Mouse (Mus musculus): ENCODE data around the gene Nell2.
"Not testable (repeated sequence)": the region's sequence is repeated elsewhere in the genome, so short reads cannot be mapped to it uniquely, and the experiment has no call there.

Gene Nell2

DNA sequence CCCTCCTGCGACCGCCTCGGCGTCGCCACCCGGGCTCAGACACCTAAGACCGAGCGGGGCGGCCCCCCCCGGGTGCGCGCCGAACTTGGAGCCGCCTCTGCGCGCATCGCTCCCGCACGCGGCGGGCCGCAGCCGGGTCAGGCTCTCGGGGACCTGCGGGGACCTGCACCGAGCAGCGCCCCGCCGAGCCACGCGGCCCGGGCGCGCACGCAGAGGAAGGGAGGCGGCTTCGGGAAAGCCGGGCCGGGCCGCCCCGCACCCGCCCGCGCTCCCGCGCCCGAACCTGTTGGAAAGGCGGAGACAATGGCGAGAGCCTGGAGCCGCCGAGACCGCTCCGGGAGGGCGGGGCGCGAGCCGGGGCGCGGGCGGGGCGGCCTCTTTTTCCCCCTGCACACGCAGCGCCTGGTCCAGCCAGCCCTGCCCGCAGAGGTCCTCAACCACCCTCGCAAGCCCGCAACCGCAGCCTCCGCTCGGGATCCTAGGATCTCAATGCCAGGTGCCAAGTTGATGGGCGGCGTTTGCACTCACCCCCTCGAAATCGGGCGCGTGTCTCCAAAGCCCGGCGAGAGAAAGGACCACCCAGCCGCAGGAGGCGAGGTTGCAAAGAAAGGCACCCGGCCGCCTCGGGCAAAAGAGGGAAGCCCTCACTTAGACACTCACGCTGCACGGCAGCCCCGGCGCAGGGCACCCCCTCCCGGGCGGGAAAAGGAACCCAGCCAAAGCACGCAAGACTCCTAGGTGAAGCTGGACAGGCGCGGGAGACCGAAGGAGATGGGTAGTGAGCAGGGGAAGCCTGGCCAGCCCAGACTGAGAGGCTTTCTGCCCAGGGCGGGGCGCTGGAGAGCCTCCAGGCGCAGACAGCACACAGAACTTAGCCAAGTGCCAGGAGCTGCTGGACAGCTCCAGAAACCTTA lies at the start of gene Nell2:
Gene Nell2 (minus strand): TSS at position 612 of the 914 bp plus-strand sequence.
- no peak for DNase-seq (ENCODE audit: low spot score)

DNA sequence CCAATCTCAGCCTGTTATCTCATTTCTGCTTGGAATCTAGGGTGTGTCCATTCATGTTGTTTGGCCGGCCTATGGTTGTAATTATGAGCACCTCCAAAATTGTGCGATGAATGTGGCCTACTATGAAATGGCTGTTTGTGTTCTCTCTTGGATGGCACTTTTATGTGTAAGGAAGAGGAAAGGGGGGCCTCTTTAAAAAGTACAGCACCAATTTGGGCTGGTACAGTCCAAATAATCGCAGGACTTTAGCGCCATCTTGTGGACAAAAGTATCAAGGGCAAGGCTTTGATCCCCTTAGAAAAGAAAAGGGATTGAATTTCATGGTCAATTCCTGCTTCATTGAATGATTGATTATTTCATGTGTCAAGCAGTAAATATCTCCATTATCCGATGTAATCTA lies 46.3 kb upstream of the Nell2 start:
- peak; percentile 73 for DNase-seq (ENCODE audit: low spot score)

DNA sequence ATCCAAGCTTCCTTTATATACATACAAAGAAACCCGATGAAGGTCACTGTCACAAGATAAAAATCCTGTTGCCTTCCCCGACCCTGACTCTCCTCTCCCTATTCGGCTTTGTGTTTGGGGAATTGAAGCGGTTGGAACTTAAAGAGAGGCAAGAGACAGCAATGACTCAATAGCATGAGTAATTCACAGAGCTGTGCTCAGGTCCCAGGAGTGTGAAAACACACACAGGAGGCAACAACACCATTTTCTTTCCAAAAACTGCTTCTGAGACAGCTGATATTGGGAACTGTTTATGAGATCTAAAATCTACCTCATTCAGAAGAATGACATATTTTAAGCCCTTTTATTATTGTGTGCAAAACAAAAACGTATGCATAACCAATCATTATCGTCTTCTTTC lies 41.2 kb upstream of the Nell2 start:
- no peak for DNase-seq (ENCODE audit: low spot score)

DNA sequence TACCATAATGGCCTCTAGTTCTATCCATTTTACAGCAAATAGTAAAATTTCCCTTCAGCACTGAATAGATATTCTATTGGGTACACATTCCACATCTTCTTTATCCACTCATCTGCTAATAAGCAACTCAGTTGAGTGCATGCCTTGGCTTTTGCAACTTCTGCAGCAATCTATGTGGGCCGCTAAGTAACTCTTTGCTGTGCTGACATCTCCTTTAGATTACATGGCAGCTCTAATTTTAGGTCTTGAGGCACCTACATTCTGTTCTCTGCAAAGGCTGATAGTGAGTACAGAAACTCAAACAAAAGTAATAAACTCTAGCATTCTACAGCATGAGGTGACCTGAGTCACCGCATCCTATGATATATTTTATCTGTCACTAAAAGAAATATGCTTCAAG lies 36.8 kb upstream of the Nell2 start:
- no peak for DNase-seq (ENCODE audit: low spot score)

DNA sequence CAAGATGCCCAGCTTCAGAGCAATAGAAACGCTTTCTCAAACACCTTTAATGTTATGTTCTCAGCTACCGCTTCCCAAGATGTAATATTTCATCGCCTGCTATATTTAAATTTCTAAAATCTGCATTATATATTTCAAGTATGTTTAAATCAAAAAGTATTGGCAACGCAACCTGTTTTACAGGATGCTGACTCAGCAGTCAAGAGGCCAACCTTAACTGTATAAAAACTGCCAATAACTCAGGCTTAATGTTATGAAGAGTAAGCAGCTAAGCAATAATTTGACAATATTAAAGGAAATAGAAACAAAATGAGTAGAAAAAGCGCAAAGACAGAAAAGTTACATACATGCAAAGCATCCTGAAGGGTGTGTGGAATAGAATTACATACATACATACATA lies 32.9 kb upstream of the Nell2 start:
- no peak for DNase-seq (ENCODE audit: low spot score)

DNA sequence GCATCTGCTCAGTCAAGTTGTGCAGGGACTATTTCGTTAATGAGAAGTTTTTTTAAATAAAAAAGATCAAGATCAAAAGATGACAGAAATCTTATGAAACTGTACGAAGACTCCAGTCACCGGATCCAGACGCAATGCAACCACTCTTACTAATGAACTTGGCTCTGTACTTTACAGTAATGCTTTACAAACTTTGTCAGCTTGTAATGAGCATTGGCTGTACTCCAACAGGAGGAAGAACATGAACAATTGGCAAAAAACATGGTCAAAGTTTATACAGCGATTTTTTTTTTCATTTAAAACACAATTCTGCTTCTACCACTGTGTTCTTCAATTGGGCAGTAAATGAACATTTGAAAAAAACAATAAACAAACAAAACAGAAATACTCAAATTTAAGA lies 21.7 kb upstream of the Nell2 start:
- DNase-seq (ENCODE audit: low spot score), result no peak

DNA sequence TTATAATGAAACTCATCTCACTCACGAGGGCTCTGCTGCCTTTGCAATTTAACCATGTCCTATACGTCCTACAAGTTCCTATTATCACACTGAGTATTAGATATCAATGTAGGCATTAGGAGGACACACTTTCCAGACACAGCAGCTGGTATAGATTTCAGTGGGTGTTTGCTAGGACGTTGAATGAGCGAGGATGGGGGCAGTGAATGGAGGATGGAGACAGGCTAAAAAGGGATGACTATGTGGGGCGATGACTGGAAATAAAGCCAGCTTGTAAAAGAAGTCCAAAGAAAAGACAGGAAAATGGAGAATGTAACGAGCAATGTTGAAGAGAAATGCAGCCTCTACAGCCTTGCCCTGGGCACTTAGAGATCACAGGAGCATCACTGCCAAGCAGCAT lies 14.3 kb upstream of the Nell2 start:
- no peak for DNase-seq (ENCODE audit: low spot score)

DNA sequence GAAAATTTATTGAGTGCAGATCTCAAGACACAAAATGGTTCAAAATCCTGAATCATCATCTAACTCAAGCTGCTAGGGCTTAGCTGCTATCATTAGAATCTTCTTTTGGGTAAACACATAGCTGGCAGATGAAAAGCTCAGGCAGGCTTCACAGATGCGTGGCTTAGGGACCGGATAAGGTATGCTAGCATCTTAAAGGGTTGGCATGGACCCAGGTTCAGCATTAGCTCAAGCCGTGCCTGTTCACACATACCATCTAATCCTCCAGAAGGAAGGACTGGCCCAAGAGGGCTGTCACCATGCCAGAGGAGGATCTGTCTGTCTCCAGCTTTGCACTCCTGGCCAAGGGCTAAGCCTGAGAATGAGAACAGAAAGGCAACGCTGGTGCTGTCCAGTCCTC lies 8.4 kb upstream of the Nell2 start:
- no peak for DNase-seq (ENCODE audit: low spot score)

DNA sequence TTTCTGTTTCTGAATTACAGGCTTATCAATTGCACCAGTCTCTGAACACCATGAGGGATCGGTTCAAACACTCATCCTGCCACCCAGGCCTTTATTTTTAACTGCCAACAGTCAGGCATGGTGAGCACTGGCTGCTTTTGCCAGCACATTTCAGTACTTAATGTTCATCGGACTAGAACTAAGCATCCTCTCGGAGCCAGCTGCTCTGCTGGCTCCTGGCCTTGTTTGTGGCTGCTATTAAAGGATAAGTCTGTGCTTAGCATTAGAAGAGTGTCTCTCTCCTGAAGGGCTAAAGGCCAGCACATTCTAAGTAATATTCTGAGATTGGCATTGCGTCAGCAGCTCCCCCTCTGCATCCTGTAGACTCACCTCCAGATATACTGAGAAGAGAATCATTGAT lies 7.9 kb upstream of the Nell2 start:
- DNase-seq (ENCODE audit: low spot score), result no peak

DNA sequence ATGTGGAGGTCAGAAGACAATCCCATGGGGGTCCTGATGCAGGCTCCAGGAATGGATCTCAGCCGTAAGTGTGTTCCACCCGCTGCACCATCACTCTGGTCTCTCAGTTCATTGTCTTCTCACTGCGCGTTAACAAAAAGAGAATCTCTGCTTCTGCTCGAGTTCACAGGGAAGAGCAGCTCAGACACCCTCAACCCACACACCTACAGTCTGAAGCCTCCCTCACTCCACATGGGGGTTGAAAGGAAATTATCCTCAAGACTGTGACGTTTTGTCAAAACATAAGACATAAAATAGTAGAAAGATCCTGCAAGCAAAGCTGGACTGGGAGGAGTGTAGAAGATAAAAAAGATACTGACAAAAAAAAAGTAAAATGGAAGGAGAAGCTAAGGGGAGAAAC lies 6.3 kb upstream of the Nell2 start:
- no peak for DNase-seq (ENCODE audit: low spot score)

DNA sequence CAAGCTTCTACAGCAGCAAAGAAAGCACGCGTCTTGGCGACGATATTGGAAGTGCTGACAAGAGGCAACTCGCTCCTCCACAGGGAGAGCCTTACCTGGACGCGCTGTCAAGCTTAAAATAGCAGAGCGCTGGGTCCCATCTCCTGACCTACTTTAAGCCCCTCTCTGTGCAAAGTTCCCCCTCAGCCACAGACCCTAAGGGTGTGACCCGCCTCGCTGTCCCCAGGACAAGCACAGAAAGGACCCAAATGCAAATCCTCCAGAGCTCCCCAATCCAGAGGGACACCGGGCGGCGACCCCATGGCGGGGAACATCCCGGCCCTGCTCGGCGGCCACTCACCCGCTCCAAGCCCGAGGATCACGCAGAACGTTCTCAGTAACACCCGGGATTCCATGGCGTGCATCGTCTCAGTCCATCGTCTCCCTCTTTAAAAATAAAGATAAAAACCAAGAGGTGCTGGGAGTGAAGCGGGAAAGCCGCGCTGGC lies 855 bp downstream of the Nell2 start:
- no peak for DNase-seq (ENCODE audit: low spot score)

DNA sequence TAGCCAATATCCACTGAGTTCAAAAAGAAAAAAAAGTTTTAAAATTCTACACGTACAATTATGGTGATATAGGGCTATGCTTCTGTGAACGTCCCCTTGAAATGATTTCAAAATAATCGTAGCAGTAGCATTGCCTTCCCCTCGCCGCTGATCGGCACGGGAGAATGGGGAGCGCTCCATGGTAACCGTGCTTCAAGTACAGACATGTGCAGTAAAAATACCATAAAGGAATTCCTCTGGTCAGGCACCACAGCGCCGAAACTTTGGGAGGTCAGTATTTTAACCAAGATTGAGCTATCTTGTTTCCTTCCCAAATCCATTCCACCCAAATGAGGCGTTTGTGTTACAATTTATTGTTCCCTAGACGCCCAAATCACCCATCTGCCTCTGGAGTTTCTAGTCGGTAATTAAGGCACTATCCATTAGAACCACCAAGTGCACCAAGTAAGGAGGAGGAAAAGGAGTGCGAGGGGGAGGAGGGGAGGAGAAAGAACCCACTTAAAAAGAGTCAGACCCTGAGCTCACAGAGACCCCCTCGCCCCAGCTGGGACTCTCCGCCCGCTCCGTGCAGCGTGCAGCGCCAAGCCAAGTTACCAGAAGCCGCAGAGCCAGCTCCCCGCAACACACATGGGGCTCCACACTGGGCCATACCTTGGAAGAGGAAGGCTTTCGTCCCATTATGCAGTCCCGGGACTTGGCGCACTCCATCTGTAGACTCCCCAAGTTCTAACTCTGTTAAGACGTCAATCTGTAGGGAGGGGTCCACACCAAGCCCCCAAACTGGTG lies 1.5 kb downstream of the Nell2 start:
- DNase-seq (ENCODE audit: low spot score), result no peak

DNA sequence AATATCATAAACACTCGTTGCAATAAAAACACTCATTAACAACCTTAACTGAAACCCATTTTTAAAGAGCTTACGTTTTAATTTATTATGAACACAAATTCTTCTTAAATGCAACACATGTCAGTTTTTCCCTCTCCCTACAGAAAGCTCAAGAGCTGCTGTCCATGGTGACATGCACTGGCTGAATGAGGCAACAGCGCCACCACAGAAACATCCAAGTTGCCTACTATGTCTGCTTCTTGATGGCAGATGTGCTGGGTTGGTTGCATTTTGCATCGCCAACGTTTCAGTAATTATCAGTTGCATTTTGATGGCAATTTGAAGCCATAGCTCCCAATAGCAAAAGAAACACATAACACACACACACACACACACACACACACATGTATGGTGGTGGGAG lies 2.4 kb downstream of the Nell2 start:
- DNase-seq (ENCODE audit: low spot score), result no peak

DNA sequence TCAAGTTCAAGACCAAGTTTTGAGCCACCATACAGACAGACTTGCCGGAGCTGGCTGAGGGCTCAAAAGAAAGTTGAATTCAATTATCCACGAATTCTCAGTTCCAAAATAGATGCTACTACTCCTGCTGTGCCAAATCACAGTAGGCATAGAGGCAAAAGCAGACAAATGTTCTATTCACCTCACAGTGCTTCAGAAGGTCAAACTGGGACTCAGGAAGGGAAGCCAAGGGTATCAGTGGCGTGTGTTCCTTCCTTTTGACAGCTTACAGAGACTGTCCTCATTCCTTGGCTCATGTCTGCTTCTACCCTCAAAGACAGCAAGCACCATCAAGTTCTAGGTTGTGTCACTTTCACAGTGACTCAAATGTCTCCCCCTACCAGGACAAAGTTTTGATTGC lies 10.2 kb downstream of the Nell2 start:
- DNase-seq (ENCODE audit: low spot score), result no peak

DNA sequence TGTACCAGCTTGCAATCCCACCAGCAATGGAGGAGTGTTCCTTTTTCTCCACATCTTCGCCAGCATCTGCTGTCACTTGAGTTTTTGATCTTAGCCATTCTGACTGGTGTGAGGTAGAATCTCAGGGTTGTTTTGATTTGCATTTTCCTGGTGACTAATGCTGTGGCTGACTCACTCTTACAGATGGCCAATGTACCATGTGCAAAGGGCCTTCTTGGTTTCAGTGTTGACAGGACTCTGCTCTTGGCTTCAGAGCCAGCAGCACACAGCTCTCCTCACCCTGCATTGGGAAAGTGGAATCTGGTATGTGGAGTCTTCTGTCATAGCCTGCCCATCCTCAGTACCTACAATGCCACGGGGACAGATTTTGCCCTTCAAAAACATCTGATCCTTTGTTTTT lies 15.1 kb downstream of the Nell2 start:
- DNase-seq (ENCODE audit: low spot score), result not testable (repeated sequence)

DNA sequence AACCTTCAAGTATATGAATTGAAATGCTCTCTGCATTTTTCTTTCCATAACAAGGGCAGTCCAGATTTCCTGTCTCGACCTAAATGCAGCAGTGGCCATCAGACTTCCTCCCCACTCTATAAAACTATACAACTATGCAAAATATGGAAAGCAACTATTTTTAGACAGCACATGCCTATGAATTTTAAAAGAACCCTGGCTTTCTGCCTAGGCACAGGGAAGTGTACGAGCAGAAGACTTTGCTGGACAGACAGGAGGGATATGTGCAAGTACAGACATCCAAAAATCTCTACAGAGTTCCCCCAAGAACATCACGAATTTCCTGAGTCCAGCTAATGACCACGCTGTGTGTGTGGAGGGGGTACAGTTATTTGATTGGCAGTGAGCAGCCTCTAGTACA lies 32.7 kb downstream of the Nell2 start:
- no peak for DNase-seq (ENCODE audit: low spot score)

DNA sequence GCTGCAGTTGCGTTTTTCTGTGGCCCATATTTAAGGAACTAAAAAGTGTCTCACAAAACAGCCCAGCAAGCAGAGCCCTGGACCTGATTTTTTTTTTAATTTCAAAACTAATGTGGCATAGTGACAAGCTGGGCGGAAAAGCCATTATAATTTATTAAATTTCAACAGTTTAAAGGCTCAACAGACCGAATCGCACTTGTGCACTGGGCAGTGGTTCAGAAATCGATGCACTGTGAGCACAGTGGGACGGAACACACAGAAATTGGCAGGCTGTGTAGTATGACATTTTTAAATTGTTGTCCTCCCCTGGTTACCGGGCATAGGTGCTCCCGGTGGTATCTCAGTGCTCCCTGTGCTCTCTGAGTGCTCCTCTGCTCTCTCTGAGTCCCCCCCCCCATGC lies 33.2 kb downstream of the Nell2 start:
- DNase-seq (ENCODE audit: low spot score), result no peak

DNA sequence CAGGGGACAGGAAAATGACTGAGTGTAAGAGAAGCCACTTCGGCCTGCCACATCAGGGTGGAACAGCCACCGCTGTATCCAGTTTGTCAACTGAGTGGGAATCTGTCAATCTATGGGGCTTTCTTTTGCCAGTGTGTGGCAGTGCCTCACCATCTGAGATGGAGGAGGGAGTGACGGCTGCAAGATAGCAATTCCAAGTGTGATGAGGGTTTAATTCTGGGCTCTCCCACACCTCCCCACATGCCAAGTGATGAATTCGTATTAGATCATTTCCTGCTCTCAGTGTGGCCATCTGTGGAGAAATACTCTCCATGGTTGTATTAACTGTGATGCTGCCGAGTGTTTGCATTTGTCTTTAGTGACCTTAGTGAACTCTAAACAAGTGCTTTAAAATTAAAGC lies 36.2 kb downstream of the Nell2 start:
- no peak for DNase-seq (ENCODE audit: low spot score)

DNA sequence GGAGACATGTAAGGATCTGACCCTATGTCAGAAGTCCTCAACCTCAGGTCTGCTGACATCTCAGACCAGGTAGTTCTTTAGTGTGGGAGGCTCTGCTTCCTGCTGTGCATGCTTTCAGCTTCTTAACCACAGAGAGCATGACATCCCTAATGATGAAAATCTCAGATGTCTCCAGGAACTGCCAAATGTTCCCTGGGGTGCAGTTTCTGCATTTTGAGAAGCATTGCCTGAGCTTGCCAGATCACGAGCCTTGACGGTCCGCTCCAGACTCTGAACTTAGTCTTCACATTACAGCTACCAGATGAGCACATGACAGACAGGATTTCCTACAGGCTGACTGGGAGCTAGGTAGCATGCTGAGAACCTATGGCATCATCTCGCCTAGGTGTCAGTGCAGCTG lies 39.2 kb downstream of the Nell2 start:
- no peak for DNase-seq (ENCODE audit: low spot score)

DNA sequence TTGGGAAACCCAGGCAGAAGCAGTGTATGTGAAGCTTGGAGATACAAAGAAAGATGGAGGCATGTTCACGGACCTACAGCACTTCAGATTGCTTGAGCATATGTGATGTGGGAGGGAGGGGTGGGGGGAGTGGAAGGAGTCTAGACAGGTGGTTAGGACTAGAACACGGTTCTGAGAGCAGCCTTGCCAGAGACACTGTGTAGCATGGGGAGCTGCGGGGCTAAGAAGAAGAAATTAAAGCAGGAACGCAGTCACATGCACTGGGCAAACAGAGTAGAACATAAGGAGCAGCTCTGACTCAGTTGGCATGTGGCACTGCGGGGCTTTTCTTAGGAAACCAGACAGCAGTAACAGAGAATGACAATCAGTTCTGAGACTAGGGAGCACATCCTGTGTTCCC lies 40.4 kb downstream of the Nell2 start:
- no peak for DNase-seq (ENCODE audit: low spot score)

DNA sequence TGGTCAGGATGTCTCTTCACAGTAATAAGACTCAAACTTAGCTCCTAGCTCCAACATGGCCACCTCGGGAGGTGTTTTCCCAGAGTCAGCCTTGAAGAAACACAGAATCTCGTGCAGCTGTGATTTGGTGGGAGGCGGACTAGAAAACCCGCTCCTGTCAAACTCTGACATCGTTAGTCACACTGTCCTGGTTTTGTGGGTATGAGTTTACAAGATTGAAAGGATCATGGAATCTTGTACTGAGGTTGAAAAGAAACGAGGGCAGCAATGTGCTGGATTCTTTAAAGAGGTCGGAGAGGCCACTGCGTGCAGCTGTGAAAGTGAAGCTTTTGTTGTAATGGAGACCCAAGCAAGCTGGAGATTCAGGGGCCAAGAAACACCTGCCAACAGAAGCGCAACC lies 46.4 kb downstream of the Nell2 start:
- DNase-seq (ENCODE audit: low spot score), result no peak

DNA sequence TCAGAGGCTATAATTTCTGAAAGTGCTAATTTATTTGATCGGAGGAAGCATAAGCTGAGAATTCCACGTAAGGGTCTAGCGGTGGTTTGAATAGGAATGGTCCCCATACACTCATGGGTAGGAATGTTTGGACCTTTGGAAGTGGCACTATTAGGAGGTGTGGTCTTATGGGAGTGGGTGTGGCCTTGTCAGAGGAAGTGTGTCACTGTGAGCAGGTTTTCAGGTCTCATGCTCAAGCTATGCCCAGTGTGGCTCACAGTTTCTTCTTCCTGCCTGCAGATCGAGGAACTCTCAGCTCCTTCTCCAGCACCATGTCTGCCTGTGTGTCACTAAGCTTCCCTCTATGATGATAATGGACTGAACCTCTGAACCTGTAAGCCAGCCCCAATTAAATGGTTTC lies 46.8 kb downstream of the Nell2 start:
- no peak for DNase-seq (ENCODE audit: low spot score)

DNA sequence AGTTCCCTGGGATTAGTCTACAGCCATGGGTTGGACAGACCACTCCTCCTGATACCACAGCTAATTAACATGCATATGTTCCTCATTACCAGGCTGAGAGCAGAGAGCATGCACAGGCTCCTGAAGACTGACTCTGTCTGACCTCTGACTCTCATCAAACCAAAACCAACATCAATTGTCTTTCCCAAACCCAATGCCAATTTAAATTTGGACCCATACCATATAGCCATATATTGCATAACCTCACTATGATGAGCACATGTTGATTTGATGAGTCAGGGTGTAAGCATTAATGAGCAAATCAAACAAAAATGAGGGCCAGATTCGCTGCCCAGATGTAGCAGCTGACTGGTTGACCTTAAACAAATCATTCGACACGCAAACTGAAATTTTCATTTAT lies 51.9 kb downstream of the Nell2 start:
- DNase-seq (ENCODE audit: low spot score), result no peak
